Mouse (Mus musculus) c-Kit-positive CD71-negative TER-119-negative erythroid progenitor cells, embryonic 14.5 days (primary cell): Measurements from ENCODE around the gene Rab13.
"Not testable (repeated sequence)": the region's sequence is repeated elsewhere in the genome, so short reads cannot be mapped to it uniquely, and the experiment has no call there.

Experiments
- DNase-seq: peaks from one replicate; pipeline ENCODE4 v3.0.0-alpha.2; 2013; ENCODE audit warnings: low read depth

The Rab13 gene

DNA sequence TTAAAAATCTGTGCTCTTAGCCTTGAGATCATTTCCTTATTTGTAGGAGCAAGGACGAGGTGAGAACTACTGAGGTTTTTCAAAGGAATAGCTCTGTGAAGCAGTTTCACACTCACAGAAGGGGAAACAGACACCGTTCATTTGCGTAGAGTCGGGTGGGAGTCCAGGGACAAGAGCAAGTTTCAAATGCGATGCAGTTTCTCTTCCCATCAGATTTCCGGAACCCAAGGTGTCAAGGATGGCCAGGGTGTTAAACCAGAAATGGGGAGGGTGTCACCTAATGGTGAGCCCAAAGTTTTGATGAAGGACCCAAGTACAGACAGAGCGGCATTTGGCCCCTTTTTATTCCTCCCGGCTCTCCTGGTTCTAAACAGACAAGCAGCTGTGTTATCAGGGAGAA is 17.6 kb downstream of the Rab13 start:
- DNase-seq, result no peak

DNA sequence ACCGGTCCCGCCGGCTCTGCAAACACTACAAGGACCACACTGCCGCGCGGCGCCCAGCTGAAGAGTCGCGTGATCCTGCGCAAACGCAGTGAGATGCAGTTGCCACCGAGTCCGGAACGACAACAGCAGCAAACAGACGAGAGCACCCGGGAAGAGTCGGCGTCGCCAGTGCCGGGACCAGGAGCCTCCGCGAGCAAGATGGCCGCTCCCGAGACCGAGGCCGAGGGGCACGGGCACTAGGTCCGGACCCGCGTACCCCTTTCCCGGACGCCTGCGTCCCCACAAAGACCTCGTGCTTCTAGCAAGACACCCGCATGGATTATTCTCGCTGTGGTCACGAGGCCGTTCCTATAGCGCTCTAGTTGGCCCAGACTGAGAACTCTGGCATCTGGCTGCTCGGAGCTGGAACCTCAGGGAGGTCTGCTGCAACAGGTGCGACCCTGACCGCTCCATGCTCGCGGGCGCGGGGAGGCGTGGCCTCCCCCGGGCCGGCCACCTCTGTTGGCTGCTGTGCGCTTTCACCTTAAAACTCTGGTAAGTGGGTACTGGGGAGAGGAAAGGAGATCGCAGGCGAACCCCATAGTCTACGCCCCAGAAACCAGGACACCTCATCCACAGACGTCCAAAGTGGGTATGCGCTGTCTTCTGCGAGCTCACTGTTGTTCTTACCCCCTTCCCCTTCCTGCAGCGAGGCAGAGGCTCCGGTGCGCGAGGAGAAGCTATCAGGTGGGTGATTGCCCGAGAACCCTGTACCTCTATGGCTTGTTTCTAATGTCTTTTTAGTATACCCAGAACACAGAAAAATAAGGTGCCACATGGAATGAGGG is 18.2 kb downstream of the Rab13 start, which contains the start of gene Jtb:
Gene Jtb (plus strand): TSS at position 91 of the 827 bp plus-strand sequence.
- DNase-seq, result peak; percentile 90

DNA sequence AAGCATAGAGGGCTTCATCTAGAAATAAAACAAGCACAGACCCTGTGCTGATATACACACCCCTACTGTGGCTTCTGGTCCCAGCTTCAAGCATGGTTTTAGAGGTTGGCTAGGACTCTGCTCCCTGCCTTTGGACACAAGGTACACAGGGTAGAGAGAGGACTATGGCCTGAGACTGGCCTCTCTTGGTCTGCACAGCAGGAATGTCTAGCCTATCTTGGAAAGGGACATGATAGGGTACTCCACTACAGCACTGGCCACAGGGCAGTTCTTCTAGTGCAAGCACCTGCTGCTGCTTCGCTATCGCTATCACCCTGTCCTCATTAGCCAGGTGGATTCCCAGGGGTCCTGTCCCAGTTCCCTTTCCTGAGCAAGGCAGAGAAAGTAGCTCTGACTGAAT is 27.8 kb downstream of the Rab13 start:
- no peak for DNase-seq

DNA sequence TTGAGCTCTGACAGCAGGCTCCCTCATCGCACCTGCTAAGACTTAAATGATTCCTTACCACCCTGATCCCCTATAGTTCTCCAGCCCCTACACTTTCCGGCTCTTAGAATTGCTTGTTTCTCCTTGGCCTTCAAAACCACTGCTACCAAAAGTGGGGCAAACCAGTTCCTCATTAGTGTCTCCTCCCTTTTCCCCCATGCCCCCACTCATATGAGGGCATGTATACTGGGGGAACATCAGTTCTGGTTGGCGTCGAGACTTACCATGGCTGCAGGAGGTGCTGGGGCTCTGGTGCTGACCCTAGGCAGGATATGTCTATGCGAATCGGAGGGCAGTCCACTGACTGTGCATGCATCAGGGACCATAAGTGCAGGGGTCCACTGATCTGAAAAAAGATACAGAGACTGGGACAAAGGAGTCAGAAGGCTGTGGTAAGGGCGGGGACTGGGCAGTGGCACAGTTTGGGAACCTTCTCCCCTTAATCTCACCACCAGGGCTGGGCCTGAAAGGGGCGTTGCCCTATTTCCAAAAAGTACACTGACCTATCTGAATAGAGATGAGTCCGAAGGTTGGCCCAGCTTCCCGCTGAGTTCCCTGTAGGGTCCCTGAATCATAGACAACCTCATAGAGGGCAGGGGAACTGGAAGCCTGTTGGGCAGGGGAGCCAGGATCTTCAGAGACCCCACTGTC is 28.3 kb downstream of the Rab13 start:
- DNase-seq, result no peak

DNA sequence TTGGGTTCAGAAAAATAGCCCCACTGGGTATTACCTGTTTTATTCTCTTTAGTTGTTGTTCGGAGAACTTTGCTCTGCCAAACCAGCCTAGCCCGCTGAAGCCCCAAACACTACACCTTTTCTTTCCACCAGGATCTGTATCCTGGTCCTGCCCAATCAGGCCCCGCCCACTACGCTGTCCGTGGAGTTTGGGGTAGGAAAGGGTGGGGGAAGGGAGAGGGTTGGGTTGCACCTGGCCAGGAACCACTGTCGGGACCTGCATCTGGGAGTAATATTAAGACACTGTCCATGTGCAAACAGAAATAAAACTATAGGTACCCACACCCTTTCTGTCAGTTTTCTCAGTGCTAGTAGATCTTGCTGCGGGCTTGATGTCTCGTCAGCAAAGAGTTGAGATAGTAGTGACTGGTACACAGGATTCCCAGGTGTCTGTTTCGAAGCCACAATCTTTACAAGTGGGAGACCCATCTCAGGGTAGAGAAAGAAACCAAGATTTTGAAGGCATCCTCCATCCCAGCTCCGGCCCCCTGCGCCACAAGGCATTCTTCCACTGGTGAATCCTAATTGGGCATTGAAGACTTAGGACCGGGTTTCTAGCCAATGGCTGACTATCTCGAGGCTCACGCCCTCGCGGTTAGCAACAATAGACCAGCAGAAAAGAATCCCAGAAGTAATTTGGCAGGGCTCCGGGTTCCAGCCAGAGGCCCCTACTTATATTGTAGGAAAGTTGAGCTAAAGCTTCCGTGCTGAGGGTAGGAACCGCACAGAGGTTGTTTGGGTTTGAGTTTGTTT is 29.7 kb downstream of the Rab13 start, which contains the start of gene Creb3l4:
Gene Creb3l4 (minus strand): TSS at position 529 of the 792 bp plus-strand sequence.
- DNase-seq, result no peak

DNA sequence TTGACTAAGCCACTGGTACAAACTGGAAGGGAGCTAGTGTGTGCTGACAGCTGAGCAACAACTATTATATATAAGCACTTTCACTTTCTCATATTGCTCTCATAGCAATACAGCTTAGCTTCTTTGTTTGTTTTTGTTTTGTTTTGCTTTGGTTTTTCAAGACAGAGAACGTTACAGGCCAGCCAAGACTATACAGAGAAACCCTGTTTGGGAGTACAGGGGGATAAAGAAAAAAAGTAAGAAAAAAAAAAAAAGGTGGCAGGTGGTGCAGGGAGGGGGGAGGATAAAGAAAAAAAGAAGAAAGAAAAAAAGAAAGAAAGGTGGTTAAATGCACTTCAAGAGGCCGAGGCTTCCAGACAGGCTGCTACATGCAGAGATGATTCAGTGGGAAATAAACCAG is 31.9 kb downstream of the Rab13 start:
- no peak for DNase-seq

DNA sequence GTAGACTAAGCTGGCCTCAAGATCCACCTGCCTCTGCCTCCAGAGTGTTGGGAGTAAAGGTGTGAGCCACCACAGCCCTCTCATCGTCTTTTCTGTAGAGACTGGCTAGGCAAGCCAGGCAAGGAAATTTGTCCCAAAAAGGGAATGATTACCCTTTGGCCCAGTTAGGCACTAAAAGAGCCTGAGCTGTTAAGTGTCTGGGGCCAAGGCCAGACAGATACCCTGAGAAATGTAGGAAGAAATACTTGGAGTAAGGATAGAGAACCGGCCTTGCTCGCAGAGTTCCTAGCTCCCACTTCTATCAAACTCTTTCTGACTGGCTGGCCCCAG is 34.1 kb downstream of the Rab13 start:
- DNase-seq, result no peak

DNA sequence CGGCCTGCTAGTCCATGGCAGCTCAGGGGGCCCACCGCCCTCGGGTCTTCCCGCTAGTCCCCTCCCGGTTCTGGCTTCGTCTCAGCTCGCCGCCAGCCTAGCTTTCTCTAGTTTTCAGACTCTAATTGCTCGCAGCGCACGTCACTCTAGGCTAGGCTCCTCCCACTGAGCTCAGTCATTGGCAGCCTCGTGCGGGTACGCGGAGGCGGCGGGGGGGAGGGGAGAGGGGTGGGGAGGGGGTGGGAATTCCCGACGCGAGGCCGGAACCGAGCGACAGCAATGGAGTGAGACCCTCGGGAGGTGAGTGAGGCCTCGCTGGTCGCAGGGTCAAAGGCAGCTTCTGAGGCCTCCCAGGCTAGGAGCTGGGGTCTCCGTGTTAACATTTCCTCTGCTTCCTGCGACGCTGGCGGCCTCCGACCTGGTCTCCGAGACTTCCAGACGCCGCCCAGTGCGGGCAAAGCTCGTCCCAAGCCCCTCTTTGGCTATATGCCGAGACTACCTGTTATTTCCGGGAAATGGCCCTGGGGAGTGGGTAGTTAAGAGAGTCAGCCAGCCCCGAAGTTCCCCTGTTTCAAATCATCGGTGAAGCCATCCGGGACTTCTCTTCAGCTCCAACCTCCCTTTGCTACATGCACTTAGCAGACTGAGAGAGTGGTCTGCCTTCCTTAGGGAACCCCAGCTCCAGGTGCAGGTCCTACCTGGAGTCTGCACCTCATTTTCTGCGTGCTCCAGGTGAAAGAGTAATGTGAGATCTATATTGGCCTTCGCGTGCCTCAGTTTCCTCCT is 34.7 kb downstream of the Rab13 start, which contains the start of gene Slc39a1:
Gene Slc39a1 (plus strand): TSS at position 213 of the 786 bp plus-strand sequence.
- peak; percentile 93 for DNase-seq

DNA sequence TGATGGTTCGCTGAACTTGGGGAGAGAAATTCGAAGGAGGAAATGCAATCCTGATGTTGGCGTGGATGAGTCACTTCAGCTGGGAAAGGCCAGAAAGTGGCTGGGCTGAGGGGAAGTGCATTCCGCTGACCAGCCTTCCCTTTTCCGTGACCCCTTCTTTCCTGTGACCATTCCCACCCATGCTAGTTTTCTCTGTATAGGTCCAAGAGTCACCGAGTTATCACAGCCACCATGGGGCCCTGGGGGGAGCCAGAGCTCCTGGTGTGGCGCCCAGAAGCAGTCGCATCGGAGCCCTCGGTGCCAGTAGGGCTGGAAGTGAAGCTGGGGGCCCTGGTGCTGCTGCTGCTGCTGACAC is 35.2 kb downstream of the Rab13 start:
- no peak for DNase-seq

DNA sequence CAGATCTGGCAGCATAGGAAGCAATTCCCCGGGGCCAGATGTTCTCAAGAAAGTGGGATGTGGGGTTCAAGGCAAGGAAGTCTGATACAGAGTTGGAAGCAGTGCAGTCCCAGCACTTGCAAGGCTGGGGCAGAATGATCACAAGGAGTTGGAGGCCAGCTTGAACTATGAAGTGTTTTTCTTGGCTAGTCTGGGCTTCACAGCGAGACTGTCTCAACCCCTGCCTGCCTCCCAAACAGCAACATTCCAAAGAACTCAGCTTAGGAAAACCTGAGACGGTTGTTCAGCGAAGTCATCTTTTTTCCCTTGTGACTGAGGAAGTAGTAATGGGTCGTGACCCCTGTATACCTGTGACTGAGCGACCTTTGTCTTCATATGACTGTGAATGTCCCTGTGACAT is 37.3 kb downstream of the Rab13 start:
- no peak for DNase-seq

DNA sequence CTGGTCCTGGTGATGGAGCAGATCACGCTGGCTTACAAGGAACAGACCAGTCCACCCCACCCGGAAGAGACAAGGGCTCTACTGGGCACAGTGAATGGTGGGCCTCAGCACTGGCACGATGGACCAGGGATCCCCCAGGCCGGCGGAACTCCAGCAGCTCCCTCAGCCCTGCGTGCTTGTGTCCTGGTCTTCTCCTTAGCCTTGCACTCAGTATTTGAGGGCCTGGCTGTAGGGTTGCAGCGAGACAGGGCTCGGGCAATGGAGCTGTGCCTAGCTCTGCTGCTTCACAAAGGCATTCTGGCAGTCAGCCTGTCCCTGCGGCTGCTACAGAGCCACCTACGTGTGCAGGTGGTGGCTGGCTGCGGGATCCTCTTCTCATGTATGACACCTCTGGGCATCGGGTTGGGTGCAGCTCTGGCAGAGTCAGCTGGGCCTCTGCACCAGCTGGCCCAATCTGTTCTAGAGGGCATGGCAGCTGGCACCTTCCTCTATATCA is 38.3 kb downstream of the Rab13 start:
- not testable (repeated sequence) for DNase-seq

DNA sequence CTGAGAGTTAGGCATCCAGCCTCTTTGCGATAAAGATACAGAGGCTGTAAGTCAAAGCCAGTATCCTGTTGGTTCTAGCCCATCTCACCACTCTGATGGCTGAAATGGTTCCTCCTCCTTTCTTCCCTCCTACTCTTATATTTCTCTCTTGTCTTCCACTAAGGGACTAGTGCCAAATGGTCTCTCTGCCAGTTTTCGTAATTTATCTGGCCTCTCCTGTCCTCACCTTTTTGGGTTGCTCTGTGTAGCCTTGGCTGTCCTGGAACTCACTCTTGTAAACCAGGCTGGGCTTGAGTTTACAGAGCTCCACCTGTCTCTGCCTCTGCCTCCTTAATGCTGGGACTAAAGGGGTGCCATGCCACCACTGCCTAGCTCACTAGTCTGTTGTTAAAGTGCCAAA is 39.2 kb downstream of the Rab13 start:
- not testable (repeated sequence) for DNase-seq

DNA sequence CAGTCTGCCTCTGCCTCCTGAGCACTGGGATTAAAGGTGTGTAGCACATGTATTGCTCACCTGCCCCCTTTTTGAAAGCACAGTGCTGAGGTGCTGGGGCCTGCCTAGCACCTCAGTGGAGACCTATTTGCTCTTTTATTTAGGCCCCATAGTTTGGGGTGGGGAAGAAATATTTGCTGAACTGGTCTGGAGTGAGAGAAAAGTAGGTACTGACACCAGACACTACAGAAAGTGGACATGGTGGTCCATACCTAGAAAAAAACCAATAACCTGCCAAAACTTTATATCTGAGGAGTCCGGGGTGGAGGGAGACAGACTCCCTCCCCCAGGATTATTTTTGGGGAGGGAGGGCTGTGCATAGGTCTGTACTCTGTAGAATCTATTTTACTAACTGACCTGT is 39.7 kb downstream of the Rab13 start:
- not testable (repeated sequence) for DNase-seq

DNA sequence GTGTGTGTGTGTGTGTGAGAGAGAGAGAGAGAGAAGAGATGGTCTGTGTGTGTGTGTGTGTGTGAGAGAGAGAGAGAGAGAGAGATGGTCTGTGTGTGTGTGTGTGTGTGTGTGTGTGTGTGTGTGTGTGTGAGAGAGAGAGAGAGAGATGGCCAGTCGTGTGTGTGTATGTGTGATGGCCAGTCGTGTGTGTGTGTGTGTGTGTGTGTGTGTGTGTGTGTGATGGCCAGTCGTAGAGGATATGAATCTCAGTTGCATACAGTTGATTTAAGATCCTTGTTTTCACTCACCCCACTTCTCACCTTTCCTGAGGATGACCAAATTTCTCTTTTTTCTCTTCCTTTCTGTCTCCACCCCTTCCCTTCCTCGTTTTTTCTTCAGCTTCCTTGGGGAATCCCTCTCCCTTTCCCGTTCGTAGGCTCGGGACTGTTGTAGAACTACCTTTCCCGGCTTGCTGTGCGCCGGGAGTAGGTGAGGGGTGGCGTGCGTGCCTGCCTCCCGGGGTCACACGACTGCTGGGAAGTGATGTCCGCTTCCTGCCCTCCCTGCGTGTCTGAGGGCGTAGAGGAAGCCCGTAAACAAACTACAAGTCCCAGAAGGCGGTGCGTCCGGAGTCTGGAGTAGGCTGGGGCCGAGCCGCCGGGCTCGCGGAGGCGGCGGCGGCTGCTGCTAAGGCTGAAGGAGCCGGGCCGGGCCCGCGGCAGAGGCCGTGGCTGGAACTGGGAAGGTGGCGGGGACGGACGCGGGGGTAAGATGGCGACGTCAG is 40.3 kb downstream of the Rab13 start, which contains the start of gene Crtc2:
Gene Crtc2 (plus strand): TSS at position 511 of the 766 bp plus-strand sequence.
- peak; percentile 85 for DNase-seq

DNA sequence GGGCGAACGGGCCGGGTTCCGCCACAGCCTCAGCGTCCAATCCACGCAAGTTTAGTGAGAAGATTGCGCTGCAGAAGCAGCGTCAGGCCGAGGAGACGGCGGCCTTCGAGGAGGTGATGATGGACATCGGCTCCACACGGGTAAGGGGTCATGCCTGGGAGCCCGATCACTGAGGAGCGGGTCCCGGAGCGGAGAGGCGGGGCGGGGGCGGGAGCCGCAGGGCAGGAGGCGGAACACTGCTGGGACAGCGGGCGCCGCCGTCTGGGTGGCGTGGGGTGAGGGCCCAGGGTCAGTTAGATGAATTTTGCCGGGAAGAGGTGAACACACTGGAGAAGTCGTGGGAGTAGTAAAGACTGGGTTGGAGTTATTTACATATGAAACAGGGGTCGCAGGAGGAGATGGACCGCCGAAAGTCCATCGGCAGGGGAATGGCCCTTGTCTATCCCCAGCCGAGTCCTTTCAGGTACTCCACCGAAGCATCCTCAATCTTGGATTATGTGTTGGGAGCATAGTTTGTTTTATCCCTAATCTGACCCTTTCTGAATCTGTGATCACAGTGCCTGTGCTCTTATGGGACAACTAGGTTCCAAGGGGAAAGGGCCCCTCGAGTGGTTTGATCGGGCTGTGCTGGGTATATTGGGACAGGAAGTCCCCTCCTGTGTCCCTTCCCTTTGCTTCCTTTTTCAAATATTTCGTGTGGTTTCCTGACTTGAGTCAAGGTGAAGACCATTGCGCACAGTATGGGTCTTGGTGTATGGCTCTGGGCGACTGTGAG is 41.1 kb downstream of the Rab13 start:
- DNase-seq, result no peak

DNA sequence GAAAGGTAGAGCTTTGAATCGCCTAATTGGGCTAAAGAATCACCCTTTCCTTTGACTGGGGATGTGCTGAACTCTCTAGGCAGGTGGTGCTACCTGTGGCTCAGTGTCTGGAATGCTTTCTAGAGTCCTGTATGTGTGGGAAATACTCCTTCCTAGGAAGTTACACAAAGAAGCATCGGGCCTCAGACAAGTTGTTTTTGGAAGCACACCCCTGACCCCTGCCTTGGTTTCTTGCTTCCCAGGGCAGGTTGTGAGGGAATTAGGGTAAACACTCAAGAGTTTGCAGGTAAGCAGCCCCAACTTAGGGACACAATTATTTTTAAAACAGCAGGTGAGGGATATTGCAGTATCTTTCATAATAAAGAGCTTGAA is 41.7 kb downstream of the Rab13 start:
- DNase-seq, result no peak

DNA sequence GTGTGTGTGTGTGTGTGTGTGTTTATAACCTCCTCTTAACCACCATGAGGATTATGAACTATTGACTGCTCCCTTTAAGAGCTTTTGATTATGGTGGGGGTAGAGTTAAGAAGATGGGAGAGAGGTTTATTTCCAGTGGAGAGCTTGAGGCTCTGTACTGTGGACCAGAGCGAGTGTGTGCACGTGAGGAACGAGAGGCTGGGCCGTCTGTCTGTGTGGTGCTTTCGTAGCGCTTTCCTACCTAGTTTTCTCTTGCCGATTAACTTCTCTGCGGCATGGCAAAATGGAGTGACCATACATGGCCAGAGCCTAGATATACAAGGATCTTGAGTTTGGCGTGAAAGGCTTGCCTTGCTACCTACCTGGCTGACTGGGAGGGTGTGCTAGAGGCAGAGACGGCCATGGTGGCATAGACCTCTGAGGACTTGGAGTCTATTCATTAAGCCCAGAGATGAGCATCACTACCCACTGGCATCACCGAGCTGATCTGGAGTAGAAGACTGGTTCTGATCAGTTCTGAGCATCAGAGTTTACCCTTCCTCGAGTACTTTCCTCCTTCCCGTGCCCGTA is 42.4 kb downstream of the Rab13 start:
- DNase-seq, result no peak

DNA sequence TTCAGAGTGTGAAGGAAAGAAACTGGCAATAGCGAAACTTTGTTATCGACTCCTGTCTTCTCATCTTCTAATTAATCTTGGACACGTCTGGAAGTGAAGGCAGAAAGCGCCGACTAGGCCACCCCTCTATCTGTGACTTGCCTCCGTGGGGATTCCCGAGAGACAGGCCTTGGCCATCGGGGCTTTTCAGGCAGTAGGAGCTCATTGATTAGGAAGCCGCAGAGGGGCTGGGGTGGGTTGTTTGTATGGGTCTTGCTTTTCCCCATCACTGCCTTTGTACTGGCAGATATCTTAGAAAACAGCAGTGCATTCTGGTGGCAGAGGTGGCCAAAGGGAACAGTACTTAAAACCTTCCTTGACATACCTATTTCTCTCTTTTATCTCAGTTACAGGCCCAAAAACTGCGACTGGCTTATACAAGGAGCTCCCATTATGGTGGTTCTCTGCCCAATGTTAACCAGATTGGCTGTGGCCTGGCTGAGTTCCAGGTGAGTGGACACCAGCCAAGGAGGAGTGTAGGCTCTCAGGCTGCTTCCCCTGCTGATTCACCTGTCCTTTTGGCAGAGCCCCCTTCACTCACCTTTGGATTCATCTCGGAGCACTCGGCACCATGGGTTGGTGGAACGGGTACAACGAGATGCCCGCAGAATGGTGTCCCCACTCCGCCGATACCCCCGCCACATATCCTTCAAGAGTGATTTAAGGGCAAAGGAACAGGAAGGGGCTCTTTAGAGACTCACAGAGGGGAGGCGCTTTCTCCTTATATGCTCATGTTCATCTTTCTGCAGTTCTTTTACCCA is 43.4 kb downstream of the Rab13 start:
- no peak for DNase-seq

DNA sequence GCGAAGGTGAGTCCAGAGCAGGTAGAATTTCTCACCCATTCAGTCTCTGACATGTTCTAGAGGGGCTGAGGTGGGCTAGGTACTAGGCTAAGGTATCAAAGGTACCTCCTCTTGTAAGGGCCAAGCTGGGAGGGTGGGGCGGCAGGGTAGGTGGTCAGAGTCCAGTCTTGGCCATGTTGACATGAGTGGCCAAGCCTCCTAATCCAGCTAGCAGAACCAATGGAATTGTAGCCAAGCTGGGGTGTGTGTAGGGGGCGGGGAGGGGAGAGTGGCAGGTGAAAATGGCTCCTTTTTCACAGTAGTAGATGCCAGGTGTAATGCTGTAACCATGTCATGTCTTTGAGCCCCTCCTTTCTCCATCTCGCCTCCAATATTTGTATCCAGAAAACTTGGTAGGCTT is 45.0 kb downstream of the Rab13 start:
- DNase-seq, result no peak
